Mouse (Mus musculus) heart, embryonic 15.5 days (tissue): ENCODE data around the gene Cd248. TPM values are rescaled to one million over a fixed set of nuclear protein-coding genes. Genes with fewer than 3 reads are reported as not detected.

Experiments
- ATAC-seq: fragments of 200-750 bp; cut with Nextera tagmentation; replicated peaks from 2 replicates; pipeline ENCODE4 v1.8.0; 2017; ENCODE audit warnings: low read depth, moderate TSS enrichment; ENCODE audit not compliant: insufficient number of reproducible peaks, insufficient read depth, low FRiP score
- H3K27ac ChIP-seq: fragments of 300-500 bp; sonication (generic); 2 replicates; pipeline ENCODE4 v1.5.1; 2015; ENCODE audit warnings: mild to moderate bottlenecking, inconsistent platforms
- H3K27me3 ChIP-seq: fragments of 300-500 bp; sonication (generic); 2 replicates; pipeline ENCODE4 v1.6.1; 2015; ENCODE audit warnings: inconsistent platforms
- H3K36me3 ChIP-seq: fragments of 300-500 bp; sonication (generic); 2 replicates; pipeline ENCODE4 v1.6.1; 2015; ENCODE audit warnings: mild to moderate bottlenecking, inconsistent platforms
- H3K4me1 ChIP-seq: fragments of 300-500 bp; sonication (generic); replicated peaks from 2 replicates; pipeline ENCODE4 v1.6.1; 2015; ENCODE audit warnings: inconsistent platforms
- H3K4me2 ChIP-seq: fragments of 300-500 bp; sonication (generic); 2 replicates; pipeline ENCODE4 v1.6.1; 2015; ENCODE audit warnings: inconsistent platforms, mild to moderate bottlenecking, moderate library complexity
- H3K4me3 ChIP-seq: fragments of 300-500 bp; sonication (generic); 2 replicates; pipeline ENCODE4 v1.5.1; 2015; ENCODE audit warnings: mild to moderate bottlenecking, inconsistent platforms
- H3K9ac ChIP-seq: fragments of 300-500 bp; sonication (generic); 2 replicates; pipeline ENCODE4 v1.6.1; 2015; ENCODE audit warnings: mild to moderate bottlenecking, inconsistent platforms
- H3K9me3 ChIP-seq: fragments of 300-500 bp; sonication (generic); replicated peaks from 2 replicates; pipeline ENCODE4 v1.6.1; 2016; ENCODE audit warnings: inconsistent platforms
- WGBS: fragments of 180-500 bp; shearing (Covaris S2); methylation state at CpG from one replicate; pipeline ENCODE4 v1.1.7; 2015; ENCODE audit warnings: mixed read lengths; 5-methylcytosine and 5-hydroxymethylcytosine counted together
- polyA plus RNA-seq: library from polyadenylated mRNA; unstranded; fragments of >200 nt; fragmentation: Nextera tagmentation; extraction: Ambion mirVana; gene quantifications from 2 replicates; pipeline ENCODE4 v1.2.1, GENCODE M21; 2015

Gene Cd248
- polyA plus RNA-seq, 1 experiment from 2014 or later = 18.1 TPM

- H3K36me3 ChIP-seq = no peaks in the 10 kb centered on the region; the same call in 1 of the 2 replicates
- H3K4me2 ChIP-seq = peak within 1 kb of the TSS; percentile 98
- H3K9ac ChIP-seq = peak within 1 kb of the TSS; percentile 86
- H3K4me3 ChIP-seq = peak within 1 kb of the TSS; percentile 84
- 4% methylated on average over 40 of the region's 40 CpGs for WGBS
- peak within 1 kb of the TSS; percentile 76 for H3K27ac ChIP-seq
- H3K27me3 ChIP-seq = no peaks in the 10 kb centered on the region
- peaks cover 36% of the 10 kb centered on the region for H3K4me1 ChIP-seq
- H3K9me3 ChIP-seq = no peaks in the 10 kb centered on the region
- peak; percentile 52 for ATAC-seq
Observed at GRCm38 (mm10) chr19:5040862-5041523, 26.9 kb upstream of the Cd248 start, which contains the start of gene Brms1. Gene Brms1, plus strand, starts transcription at chr19:5041354.

DNA sequence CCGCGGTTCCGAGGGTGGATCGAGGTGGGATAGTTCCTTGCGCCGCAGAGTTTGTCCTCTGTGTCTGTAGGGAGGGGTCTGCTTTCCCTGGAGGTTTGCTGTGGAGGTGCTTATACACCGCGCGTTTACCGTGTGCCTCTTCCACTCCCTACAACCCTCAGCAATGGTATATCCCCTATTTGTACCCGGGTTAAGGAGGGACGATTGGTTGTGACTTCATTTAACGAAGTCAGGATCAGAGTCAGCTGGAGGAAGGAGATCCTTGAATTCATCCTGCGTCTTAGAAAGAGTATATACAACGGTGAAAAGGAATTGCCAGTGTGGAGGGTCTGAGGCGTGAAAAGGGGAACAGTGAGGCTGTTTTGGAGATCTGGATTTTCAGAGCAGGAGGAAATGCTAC lies 26.3 kb upstream of the Cd248 start:
- WGBS = 2% methylated on average over 16 of the region's 16 CpGs
- no peak for ATAC-seq

GRCm38 (mm10) chr19:5045531-5045930 lies 22.3 kb upstream of the Cd248 start:
- H3K4me2 ChIP-seq = no peak overlapping the region
- peaks cover 29% of the 10 kb centered on the region; the same call in 1 of the 2 replicates for H3K36me3 ChIP-seq
- no peaks in the 10 kb centered on the region for H3K9me3 ChIP-seq
- WGBS = 67% methylated on average over 4 of the region's 4 CpGs
- no peaks in the 10 kb centered on the region for H3K27me3 ChIP-seq
- H3K27ac ChIP-seq = no peak overlapping the region
- H3K4me1 ChIP-seq = peaks cover 21% of the 10 kb centered on the region
- no peak for ATAC-seq
- no peak overlapping the region for H3K9ac ChIP-seq
- H3K4me3 ChIP-seq = no peak overlapping the region

More for the DNA sequence above, 26.3 kb upstream of the Cd248 start:
- Histone ChIP-seq H3K4me2 (peak overlapping the region; percentile 98), H3K27ac (peak overlapping the region; percentile 76), H3K36me3 (peaks cover 3% of the 10 kb centered on the region; the same call in 1 of the 2 replicates), H3K27me3 (no peaks in the 10 kb centered on the region), H3K9me3 (no peaks in the 10 kb centered on the region), H3K4me3 (peak overlapping the region; percentile 84), H3K9ac (peak overlapping the region; percentile 86), H3K4me1 (peaks cover 36% of the 10 kb centered on the region)

DNA sequence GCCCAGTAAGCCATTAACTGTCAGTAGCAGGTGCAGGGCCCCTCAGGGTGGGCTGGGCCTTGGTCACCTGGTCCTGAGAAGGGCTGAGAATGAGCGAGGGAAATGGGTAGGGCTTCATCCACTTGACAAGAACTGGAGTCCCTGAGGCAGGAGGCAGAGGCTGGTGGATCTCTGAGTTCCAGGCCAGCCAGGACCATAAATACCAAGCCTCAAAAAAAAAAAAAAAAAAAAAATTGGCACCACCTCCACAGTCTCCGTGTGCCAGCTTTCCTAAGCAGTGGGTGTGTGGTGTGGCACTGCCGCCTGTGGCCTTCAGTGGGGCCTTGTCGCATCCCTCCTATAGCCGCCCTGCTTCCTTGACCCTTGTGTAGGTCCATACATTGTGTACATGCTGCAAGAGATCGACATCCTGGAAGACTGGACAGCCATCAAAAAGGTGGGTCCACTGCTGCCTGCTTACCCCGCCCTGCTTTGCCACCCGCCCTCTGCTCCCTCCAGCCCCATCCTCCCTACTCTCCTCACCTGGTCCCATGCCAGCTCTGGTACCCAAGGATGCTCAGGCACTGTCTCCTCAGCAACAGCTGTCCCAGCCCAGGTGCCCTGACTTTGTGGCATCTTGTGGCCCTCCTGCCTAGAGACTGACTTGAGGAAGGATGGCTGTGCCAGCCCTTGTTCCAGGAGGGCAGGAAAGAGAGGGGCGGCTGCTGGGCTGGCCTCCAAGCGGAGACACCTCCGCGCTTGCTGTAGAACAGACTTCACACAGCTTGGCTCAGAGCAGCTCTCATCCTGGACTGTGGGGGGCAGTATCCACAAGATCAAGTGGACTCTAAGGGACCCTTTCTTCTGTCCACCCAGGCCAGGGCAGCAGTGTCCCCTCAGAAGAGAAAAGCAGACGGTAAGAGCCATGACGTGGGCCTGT lies 19.5 kb upstream of the Cd248 start:
- Histone ChIP-seq H3K4me2 (no peak overlapping the region), H3K9ac (no peak overlapping the region), H3K4me3 (no peak overlapping the region), H3K27ac (no peak overlapping the region), H3K9me3 (no peaks in the 10 kb centered on the region), H3K4me1 (peaks cover 28% of the 10 kb centered on the region), H3K27me3 (peaks cover 12% of the 10 kb centered on the region), H3K36me3 (peaks cover 29% of the 10 kb centered on the region; the same call in 1 of the 2 replicates)
- ATAC-seq = no peak
- 85% methylated on average over 14 of the region's 14 CpGs for WGBS

- Histone ChIP-seq H3K36me3 (peaks cover 29% of the 10 kb centered on the region; the same call in 1 of the 2 replicates), H3K27ac (no peak overlapping the region), H3K4me1 (peaks cover 28% of the 10 kb centered on the region), H3K9me3 (no peaks in the 10 kb centered on the region), H3K9ac (peak overlapping the region; percentile 21; the same call in 1 of the 2 replicates), H3K4me3 (no peak overlapping the region), H3K27me3 (peaks cover 18% of the 10 kb centered on the region), H3K4me2 (no peak overlapping the region)
- WGBS = 79% methylated on average over 6 of the region's 6 CpGs
- no peak for ATAC-seq
Observed at GRCm38 (mm10) chr19:5049325-5049724, 18.6 kb upstream of the Cd248 start.

DNA sequence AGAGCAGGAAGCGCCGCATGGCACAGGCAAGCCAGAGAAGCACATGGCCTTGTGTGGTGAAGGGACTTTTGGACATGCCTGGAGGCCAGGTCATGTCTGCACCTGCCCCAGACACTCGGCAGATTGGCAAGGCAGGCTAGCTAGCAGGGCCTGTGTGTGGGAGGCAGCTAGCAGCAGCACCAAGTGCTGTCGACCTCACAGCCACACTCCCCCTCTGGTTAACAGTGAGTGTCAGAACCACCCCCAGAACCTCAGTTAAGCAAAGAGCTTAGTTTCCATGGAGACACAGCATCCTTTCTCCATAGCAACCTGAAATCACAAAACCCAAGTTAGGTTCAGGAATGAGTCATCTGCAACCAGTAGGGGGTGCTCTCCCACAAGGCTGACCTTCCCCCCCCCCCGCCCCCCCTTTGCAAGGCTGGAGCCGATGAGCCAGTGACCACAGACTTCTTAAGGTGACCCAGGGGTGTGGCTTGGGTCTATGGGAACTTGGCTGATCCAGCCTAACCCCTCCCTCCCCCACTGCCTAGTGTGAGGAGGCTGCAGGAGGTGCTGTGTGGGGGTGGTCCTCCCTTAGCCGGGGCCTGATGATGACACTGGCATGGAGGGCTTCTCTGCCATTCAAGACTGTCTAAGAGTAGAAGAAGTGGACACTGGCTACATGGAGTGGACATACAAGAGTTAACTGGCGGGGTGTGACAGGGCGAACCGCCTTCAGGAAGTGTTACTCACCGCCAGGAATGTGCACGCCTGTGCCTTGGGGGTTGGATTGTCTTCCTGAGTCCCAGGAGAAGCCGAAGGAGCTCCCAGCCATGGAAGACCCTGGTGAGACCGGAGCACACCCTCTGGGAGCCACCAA lies 17.6 kb upstream of the Cd248 start, which contains the start of gene Rin1:
TSS of gene Rin1 (plus strand) at position 435 of the 859 bp plus-strand sequence.
- peak within 1 kb of the TSS; percentile 13 for H3K27ac ChIP-seq
- WGBS = 16% methylated on average over 14 of the region's 14 CpGs
- ATAC-seq = peak; percentile 45
- H3K27me3 ChIP-seq = peaks cover 23% of the 10 kb centered on the region
- no peaks in the 10 kb centered on the region for H3K9me3 ChIP-seq
- H3K9ac ChIP-seq = peak within 1 kb of the TSS; percentile 21
- peaks cover 28% of the 10 kb centered on the region for H3K4me1 ChIP-seq
- H3K4me3 ChIP-seq = peak within 1 kb of the TSS; percentile 31
- peaks cover 29% of the 10 kb centered on the region; the same call in 1 of the 2 replicates for H3K36me3 ChIP-seq
- H3K4me2 ChIP-seq = peak within 1 kb of the TSS; percentile 51

- ATAC-seq = peak; percentile 33; the same call in 1 of the 2 replicates
- Histone ChIP-seq H3K4me2 (peak overlapping the region; percentile 51), H3K27ac (peak overlapping the region; percentile 13; the same call in 1 of the 2 replicates), H3K4me1 (peaks cover 28% of the 10 kb centered on the region), H3K9me3 (no peaks in the 10 kb centered on the region), H3K4me3 (peak overlapping the region; percentile 31), H3K9ac (peak overlapping the region; percentile 8; the same call in 1 of the 2 replicates), H3K27me3 (peaks cover 23% of the 10 kb centered on the region), H3K36me3 (peaks cover 29% of the 10 kb centered on the region; the same call in 1 of the 2 replicates)
- WGBS = 10% methylated on average over 17 of the region's 17 CpGs
Observed at GRCm38 (mm10) chr19:5051031-5051430, 16.8 kb upstream of the Cd248 start.

DNA sequence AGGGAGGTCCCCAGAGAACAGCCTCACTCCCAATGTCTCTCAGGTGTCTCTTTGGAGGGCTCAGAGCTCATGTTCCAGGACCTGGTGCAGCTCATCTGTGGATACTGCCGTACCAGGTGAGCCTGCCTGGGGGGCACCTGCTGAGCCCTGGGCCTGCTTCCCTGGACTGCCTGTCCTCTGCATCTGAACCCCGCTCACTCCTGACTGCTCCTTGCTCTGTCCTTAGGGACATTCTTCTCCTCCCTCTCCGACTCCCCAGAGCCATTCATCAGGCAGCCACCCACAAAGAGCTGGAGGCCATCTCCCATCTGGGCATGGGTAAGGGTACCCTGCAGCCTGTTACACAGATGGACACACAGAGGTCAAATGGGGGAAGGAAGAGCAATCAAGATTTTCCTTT lies 16.4 kb upstream of the Cd248 start:
- Histone ChIP-seq H3K27me3 (peaks cover 23% of the 10 kb centered on the region), H3K4me3 (peak overlapping the region; percentile 31), H3K27ac (0 out of 2 replicates have a peak overlapping the region, but pooled peaks have one; percentile 13), H3K9me3 (no peaks in the 10 kb centered on the region), H3K36me3 (peaks cover 27% of the 10 kb centered on the region; the same call in 1 of the 2 replicates), H3K9ac (0 out of 2 replicates have a peak overlapping the region, but pooled peaks have one; percentile 8), H3K4me2 (peak overlapping the region; percentile 51), H3K4me1 (peaks cover 31% of the 10 kb centered on the region)
- no peak for ATAC-seq
- WGBS = 45% methylated on average over 3 of the region's 3 CpGs

- H3K4me2 ChIP-seq = peak overlapping the region; percentile 51
Observed at GRCm38 (mm10) chr19:5052166-5052822, 15.6 kb upstream of the Cd248 start.

GRCm38 (mm10) chr19:5052853-5053252 lies 15.0 kb upstream of the Cd248 start:
- H3K4me2 ChIP-seq = no peak overlapping the region
- H3K27me3 ChIP-seq = peaks cover 23% of the 10 kb centered on the region
- peaks cover 15% of the 10 kb centered on the region; the same call in 1 of the 2 replicates for H3K36me3 ChIP-seq
- no peak overlapping the region for H3K4me3 ChIP-seq
- no peak overlapping the region for H3K9ac ChIP-seq
- H3K27ac ChIP-seq = no peak overlapping the region
- H3K4me1 ChIP-seq = peaks cover 31% of the 10 kb centered on the region
- H3K9me3 ChIP-seq = no peaks in the 10 kb centered on the region
- ATAC-seq = no peak
- WGBS = 67% methylated on average over 17 of the region's 17 CpGs

More at GRCm38 (mm10) chr19:5052166-5052822, 15.6 kb upstream of the Cd248 start:
- Histone ChIP-seq H3K27me3 (peaks cover 23% of the 10 kb centered on the region), H3K27ac (no peak overlapping the region), H3K4me3 (0 out of 2 replicates have a peak overlapping the region, but pooled peaks have one; percentile 31), H3K36me3 (peaks cover 19% of the 10 kb centered on the region; the same call in 1 of the 2 replicates), H3K4me1 (peaks cover 31% of the 10 kb centered on the region), H3K9ac (no peak overlapping the region), H3K9me3 (no peaks in the 10 kb centered on the region)
- ATAC-seq = no peak
- 36% methylated on average over 25 of the region's 25 CpGs for WGBS
